Mouse (Mus musculus) heart, postnatal 0 days (tissue): ENCODE data around the gene Nes.

Source experiments
- CTCF ChIP-seq: IDR thresholded peaks from 2 replicates; pipeline ENCODE4 v1.5.1; 2016; ENCODE audit warnings: antibody characterized with exemption, control low read depth, low read depth
- EP300 ChIP-seq: IDR thresholded peaks from 2 replicates; pipeline ENCODE4 v1.6.1; 2016; ENCODE audit warnings: antibody characterized with exemption, low read depth

DNA sequence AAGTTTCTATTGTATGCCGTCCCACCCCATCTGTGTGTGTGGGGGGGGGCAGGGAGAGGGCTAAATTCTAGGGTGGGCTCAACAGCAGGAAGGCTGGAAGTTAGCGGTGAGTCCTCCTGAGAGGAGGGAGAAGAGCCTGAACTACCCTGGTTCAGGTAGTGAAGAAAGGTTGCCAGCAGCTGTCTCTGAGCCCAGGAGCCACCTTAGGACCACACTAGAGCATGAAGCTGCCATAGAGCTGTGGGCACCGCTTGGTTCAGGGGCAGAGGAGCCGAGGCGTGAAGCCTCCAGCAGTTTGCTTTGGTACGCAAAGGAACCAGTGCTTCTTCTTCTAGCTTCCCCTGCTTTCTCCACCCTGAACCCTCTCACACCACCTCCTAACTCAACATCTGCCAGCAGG, 12.7 kb downstream of the Nes start:
- TF ChIP-seq CTCF (no peak), EP300 (no peak)
